Mouse (Mus musculus): Measurements from ENCODE around the gene Drg1. TPM values are rescaled to one million over a fixed set of nuclear protein-coding genes. Genes with fewer than 3 reads are reported as not detected.

Drg1 gene
- 10 to 100 TPM; 43.0 to 44.9 TPM for total RNA-seq (2023)

DNA sequence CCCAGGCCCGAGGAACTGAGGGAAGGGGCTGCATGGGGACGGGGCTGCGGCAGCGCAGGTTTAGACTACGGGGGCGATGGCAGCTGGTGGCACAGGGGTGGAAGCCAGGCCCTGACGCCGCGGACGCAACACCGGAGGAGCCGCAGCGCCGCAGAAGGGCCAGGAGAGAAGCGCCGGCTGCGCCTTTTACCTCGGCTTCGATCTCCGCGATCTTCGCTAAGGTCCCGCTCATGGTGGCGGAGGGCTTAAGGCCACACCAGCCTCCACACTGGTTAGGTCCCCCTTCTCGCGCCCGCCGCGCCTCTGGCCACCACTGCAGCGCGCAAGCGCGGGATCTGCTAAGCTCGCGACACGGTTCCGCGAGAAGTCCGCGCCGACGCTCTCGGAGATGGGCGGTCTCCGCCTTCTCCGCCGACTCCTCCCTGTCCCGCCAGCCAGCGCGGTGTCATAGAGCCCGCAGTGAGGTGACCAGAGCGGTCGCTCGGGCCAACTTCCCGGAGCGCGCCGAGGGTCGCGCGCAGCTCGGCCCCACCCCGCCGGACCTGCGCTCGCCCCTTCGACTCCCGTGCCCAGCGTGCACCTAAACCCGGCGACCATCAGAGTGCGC is at the start of gene Drg1:
Gene Drg1 (minus strand): TSS at position 337 of the 607 bp plus-strand sequence.

DNA sequence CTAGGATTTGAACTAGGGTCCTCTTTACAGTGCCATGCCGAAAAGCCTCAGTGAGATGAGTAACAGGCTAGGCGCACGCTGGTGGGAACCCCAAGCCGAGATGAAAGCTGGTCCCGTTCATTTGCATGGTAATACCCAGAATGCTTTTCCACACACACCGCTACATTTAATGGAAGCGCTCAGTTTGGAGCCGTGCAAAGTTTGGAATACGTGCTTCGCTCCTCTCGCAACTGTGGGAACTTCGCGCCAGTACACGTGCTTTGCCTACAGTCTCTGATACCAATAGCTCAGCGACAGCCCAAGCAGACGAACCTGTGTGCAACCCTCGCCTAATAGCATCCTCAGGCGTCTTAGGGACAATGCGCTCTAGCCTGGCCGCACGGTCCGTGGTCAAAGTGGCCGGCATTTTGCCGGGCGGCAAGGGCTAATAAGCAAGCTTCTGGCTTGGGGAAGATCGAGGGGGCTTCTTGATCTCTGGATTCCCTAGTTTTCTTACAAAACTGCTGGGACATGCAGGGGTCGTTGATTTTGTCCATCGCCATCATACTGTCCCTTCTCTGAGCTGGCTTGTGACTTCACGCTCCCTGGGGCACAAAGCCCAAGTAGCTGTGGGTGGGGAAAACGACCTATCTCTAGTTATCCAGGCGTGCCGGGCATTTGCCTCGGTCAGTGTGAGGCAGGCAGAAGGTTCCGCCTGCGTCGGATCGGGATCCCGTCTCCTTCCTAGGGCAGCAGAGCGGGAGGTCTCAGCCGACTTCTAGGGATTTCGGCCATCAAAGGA is 22.5 kb upstream of the Drg1 start, which contains the start of gene Patz1:
Gene Patz1 (plus strand): TSS at position 354 of the 781 bp plus-strand sequence.

DNA sequence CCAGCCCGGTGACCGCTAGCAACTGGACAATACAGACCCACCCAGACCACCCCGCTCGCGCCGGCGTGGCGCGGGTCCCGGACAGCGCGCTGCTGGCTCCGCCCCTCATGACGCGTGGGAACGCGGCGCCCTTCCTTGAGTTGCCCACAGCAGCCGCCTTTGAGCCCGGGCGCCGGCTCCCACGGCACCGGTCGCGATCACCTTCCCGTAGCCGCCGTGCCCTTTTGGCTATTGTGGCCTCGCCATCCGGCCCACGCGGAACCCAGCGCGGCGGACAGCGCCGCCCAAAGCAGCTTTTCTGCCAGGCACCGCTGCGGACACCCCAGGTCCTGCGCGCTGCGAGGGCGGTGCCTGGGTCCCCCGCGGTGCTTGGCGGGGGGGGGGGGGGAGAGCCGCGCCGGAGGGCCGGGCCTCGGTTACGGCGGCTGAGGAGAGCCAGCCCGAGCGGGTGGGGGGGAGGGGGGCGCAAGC is 63.9 kb downstream of the Drg1 start, which contains the start of gene Eif4enif1:
Gene Eif4enif1 (plus strand): TSS at position 162 of the 471 bp plus-strand sequence.

DNA sequence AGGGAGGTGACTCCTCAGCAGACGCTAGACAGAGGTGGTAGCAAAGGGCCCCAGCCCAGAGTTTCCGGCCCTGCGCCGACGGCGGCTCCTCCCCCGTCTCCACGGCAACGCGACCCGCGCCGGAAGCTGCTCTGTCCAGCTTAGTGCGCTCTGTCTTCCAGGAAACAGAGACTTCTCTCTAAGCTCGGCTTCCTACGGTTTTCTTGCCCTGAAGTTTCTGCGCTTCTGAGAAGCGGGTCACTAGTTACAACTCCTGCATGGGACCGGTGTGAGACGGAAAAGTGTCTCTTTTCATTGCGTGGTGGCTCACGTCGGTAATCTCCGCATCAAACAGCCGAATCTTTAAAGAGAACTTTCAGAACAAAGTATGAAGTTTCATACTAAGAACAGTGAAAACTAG is 72.9 kb downstream of the Drg1 start, which contains the start of gene Sfi1:
Gene Sfi1 (minus strand): TSS at position 101 of the 400 bp plus-strand sequence.

Other genes starting within 250 kb of the Drg1 start
- gene Sfi1, start 73.0 kb downstream of the Drg1 start, total RNA-seq (2023), result 10 to 100 TPM; 59.3 to 66.1 TPM
- 10 to 100 TPM; 66.1 to 66.9 TPM for gene Eif4enif1, start 64.0 kb downstream of the Drg1 start, total RNA-seq (2023)
- gene Patz1, start 22.5 kb upstream of the Drg1 start, total RNA-seq (2023), result 10 to 100 TPM; 34.4 to 35.0 TPM
- gene Pik3ip1, start 64.0 kb upstream of the Drg1 start, total RNA-seq (2023), result 1 to 10 TPM; 4.3 to 8.0 TPM
- gene Limk2, start 142.8 kb upstream of the Drg1 start, total RNA-seq (2023), result 10 to 100 TPM; 49.4 to 50.4 TPM
- 10 to 100 TPM; 11.5 to 14.0 TPM for gene Rnf185, start 185.9 kb upstream of the Drg1 start, total RNA-seq (2023)
- gene Pla2g3, start 221.9 kb upstream of the Drg1 start, total RNA-seq (2023), result not detected
- gene Inpp5j, start 238.4 kb upstream of the Drg1 start, total RNA-seq (2023), result 1 to 10 TPM; 6.1 to 6.4 TPM
- 1 to 10 TPM; 4.3 to 6.3 TPM for gene Selenom, start 248.3 kb upstream of the Drg1 start, total RNA-seq (2023)